Mouse (Mus musculus): ENCODE results near the gene Lrmda. TPM values are rescaled to one million over a fixed set of nuclear protein-coding genes. Genes with fewer than 3 reads are reported as not detected.

Gene Lrmda
- polyA plus RNA-seq, 1 experiment from 2014 or later: 0.33 TPM

- Histone ChIP-seq H3K27me3 (replicated peaks) (no peaks in the 10 kb centered on the region), H3K4me1 (peaks cover 9% of the 10 kb centered on the region), H3K9ac (no peak overlapping the region), H3K27ac (no peak overlapping the region), H3K36me3 (no peaks in the 10 kb centered on the region), H3K4me2 (replicated peaks) (no peak overlapping the region), H3K9me3 (no peaks in the 10 kb centered on the region), H3K4me3 (no peak overlapping the region)
- WGBS: 72% methylated on average over 6 of the region's 6 CpGs
- ATAC-seq (ENCODE audit: low FRiP score, low read depth): no peak
Observed at GRCm38 (mm10) chr14:22339176-22339575, 319.7 kb downstream of the Lrmda start.

GRCm38 (mm10) chr14:22343357-22343756 is 323.8 kb downstream of the Lrmda start:
- H3K9me3 ChIP-seq: no peaks in the 10 kb centered on the region
- WGBS: 13% methylated on average over 4 of the region's 4 CpGs
- no peaks in the 10 kb centered on the region for H3K36me3 ChIP-seq
- no peak overlapping the region for H3K4me3 ChIP-seq
- no peaks in the 10 kb centered on the region for H3K27me3 ChIP-seq (replicated peaks)
- no peak for ATAC-seq (ENCODE audit: low FRiP score, low read depth)
- H3K27ac ChIP-seq: no peak overlapping the region
- peaks cover 9% of the 10 kb centered on the region for H3K4me1 ChIP-seq
- H3K4me2 ChIP-seq (replicated peaks): no peak overlapping the region
- H3K9ac ChIP-seq: no peak overlapping the region

- no peak overlapping the region for H3K4me3 ChIP-seq
- no peak overlapping the region for H3K9ac ChIP-seq
- no peaks in the 10 kb centered on the region for H3K9me3 ChIP-seq
- 45% methylated on average over 8 of the region's 8 CpGs for WGBS
- no peaks in the 10 kb centered on the region for H3K27me3 ChIP-seq (replicated peaks)
- H3K4me1 ChIP-seq: peaks cover 3% of the 10 kb centered on the region
- H3K27ac ChIP-seq: no peak overlapping the region
- ATAC-seq (ENCODE audit: low FRiP score, low read depth): no peak
- H3K36me3 ChIP-seq: no peaks in the 10 kb centered on the region
- no peak overlapping the region for H3K4me2 ChIP-seq (replicated peaks)
Observed at GRCm38 (mm10) chr14:22345248-22345647, 325.7 kb downstream of the Lrmda start.

GRCm38 (mm10) chr14:22353626-22354025 is 334.1 kb downstream of the Lrmda start:
- Histone ChIP-seq H3K27me3 (replicated peaks) (no peaks in the 10 kb centered on the region), H3K27ac (no peak overlapping the region), H3K4me2 (replicated peaks) (no peak overlapping the region), H3K9me3 (no peaks in the 10 kb centered on the region), H3K4me3 (no peak overlapping the region), H3K36me3 (no peaks in the 10 kb centered on the region), H3K9ac (no peak overlapping the region), H3K4me1 (peaks cover 17% of the 10 kb centered on the region)
- WGBS: 73% methylated on average over 5 of the region's 5 CpGs
- no peak for ATAC-seq (ENCODE audit: low FRiP score, low read depth)

GRCm38 (mm10) chr14:22354769-22355574 is 335.5 kb downstream of the Lrmda start:
- no peak; the same call in 1 of the 2 replicates for ATAC-seq (ENCODE audit: low FRiP score, low read depth)
- peaks cover 17% of the 10 kb centered on the region for H3K4me1 ChIP-seq
- H3K27me3 ChIP-seq (replicated peaks): no peaks in the 10 kb centered on the region
- H3K9me3 ChIP-seq: no peaks in the 10 kb centered on the region
- no peak overlapping the region for H3K4me3 ChIP-seq
- WGBS: 33% methylated on average over 15 of the region's 15 CpGs
- H3K36me3 ChIP-seq: no peaks in the 10 kb centered on the region
- H3K4me2 ChIP-seq (replicated peaks): no peak overlapping the region
- H3K9ac ChIP-seq: no peak overlapping the region
- H3K27ac ChIP-seq: no peak overlapping the region

- no peak overlapping the region for H3K9ac ChIP-seq
- WGBS: 15% methylated on average over 9 of the region's 9 CpGs
- no peak for ATAC-seq (ENCODE audit: low FRiP score, low read depth)
- H3K4me2 ChIP-seq (replicated peaks): no peak overlapping the region
- no peaks in the 10 kb centered on the region for H3K27me3 ChIP-seq (replicated peaks)
- H3K27ac ChIP-seq: no peak overlapping the region
- no peaks in the 10 kb centered on the region for H3K9me3 ChIP-seq
- peaks cover 17% of the 10 kb centered on the region for H3K4me1 ChIP-seq
- H3K4me3 ChIP-seq: no peak overlapping the region
- H3K36me3 ChIP-seq: no peaks in the 10 kb centered on the region
Observed at GRCm38 (mm10) chr14:22357991-22358503, 338.5 kb downstream of the Lrmda start.

- Histone ChIP-seq H3K27me3 (replicated peaks) (no peaks in the 10 kb centered on the region), H3K9me3 (no peaks in the 10 kb centered on the region), H3K9ac (no peak overlapping the region), H3K36me3 (no peaks in the 10 kb centered on the region), H3K4me3 (no peak overlapping the region), H3K27ac (no peak overlapping the region), H3K4me1 (no peaks in the 10 kb centered on the region), H3K4me2 (replicated peaks) (no peak overlapping the region)
- no peak for ATAC-seq (ENCODE audit: low FRiP score, low read depth)
- 81% methylated on average over 6 of the region's 6 CpGs for WGBS
Observed at GRCm38 (mm10) chr14:22364010-22364748, 344.7 kb downstream of the Lrmda start.

- H3K4me1 ChIP-seq: no peaks in the 10 kb centered on the region
- no peak overlapping the region for H3K9ac ChIP-seq
- H3K9me3 ChIP-seq: no peaks in the 10 kb centered on the region
- H3K4me3 ChIP-seq: no peak overlapping the region
- no peak for ATAC-seq (ENCODE audit: low FRiP score, low read depth)
- 74% methylated on average over 6 of the region's 6 CpGs for WGBS
- H3K36me3 ChIP-seq: no peaks in the 10 kb centered on the region
- H3K27me3 ChIP-seq (replicated peaks): no peaks in the 10 kb centered on the region
- no peak overlapping the region for H3K27ac ChIP-seq
- H3K4me2 ChIP-seq (replicated peaks): no peak overlapping the region
Observed at GRCm38 (mm10) chr14:22364771-22365355, 345.4 kb downstream of the Lrmda start.

GRCm38 (mm10) chr14:22367615-22368014 is 348.1 kb downstream of the Lrmda start:
- no peaks in the 10 kb centered on the region for H3K36me3 ChIP-seq
- no peaks in the 10 kb centered on the region for H3K27me3 ChIP-seq (replicated peaks)
- H3K9ac ChIP-seq: no peak overlapping the region
- no peaks in the 10 kb centered on the region for H3K9me3 ChIP-seq
- WGBS: 81% methylated on average over 4 of the region's 4 CpGs
- no peak for ATAC-seq (ENCODE audit: low FRiP score, low read depth)
- H3K4me1 ChIP-seq: no peaks in the 10 kb centered on the region
- H3K27ac ChIP-seq: no peak overlapping the region
- H3K4me2 ChIP-seq (replicated peaks): no peak overlapping the region
- H3K4me3 ChIP-seq: no peak overlapping the region

GRCm38 (mm10) chr14:22371136-22371535 is 351.6 kb downstream of the Lrmda start:
- Histone ChIP-seq H3K9me3 (no peaks in the 10 kb centered on the region), H3K4me1 (no peaks in the 10 kb centered on the region), H3K36me3 (no peaks in the 10 kb centered on the region), H3K27ac (no peak overlapping the region), H3K4me2 (replicated peaks) (no peak overlapping the region), H3K4me3 (no peak overlapping the region), H3K9ac (no peak overlapping the region), H3K27me3 (replicated peaks) (no peaks in the 10 kb centered on the region)
- no peak for ATAC-seq (ENCODE audit: low FRiP score, low read depth)
- WGBS: 69% methylated on average over 8 of the region's 8 CpGs

- Histone ChIP-seq H3K36me3 (no peaks in the 10 kb centered on the region), H3K4me2 (replicated peaks) (no peak overlapping the region), H3K27ac (no peak overlapping the region), H3K4me3 (no peak overlapping the region), H3K4me1 (no peaks in the 10 kb centered on the region), H3K27me3 (replicated peaks) (no peaks in the 10 kb centered on the region), H3K9ac (no peak overlapping the region), H3K9me3 (no peaks in the 10 kb centered on the region)
- WGBS: 96% methylated on average over 9 of the region's 9 CpGs
- ATAC-seq (ENCODE audit: low FRiP score, low read depth): no peak
Observed at GRCm38 (mm10) chr14:22372666-22373360, 353.3 kb downstream of the Lrmda start.

- Histone ChIP-seq H3K9ac (no peak overlapping the region), H3K9me3 (no peaks in the 10 kb centered on the region), H3K36me3 (no peaks in the 10 kb centered on the region), H3K4me2 (replicated peaks) (no peak overlapping the region), H3K27ac (no peak overlapping the region), H3K4me1 (no peaks in the 10 kb centered on the region), H3K4me3 (no peak overlapping the region), H3K27me3 (replicated peaks) (no peaks in the 10 kb centered on the region)
- 80% methylated on average over 3 of the region's 3 CpGs for WGBS
- ATAC-seq (ENCODE audit: low FRiP score, low read depth): no peak
Observed at GRCm38 (mm10) chr14:22373361-22373745, 353.8 kb downstream of the Lrmda start.
